Mouse (Mus musculus) left cerebral cortex, postnatal 36 days (tissue): Measurements from ENCODE around the gene Neurl3. TPM values are rescaled to one million over a fixed set of nuclear protein-coding genes. Genes with fewer than 3 reads are reported as not detected.

Experiments
- DNase-seq, 2 experiments: peaks; one replicate each; pipeline ENCODE4 v3.0.0; 2021 to 2022; ENCODE audit warnings: low spot score in 2 of 2, mixed read lengths in 1 of 2
- intact Hi-C: fragments of 180-260 bp; cut with DNase I; formaldehyde crosslinking; loops from one replicate; pipeline ENCODE4 v1.15.1; 2025
- total RNA-seq, 2 experiments: library from RNA; stranded (reverse); gene quantifications; 2 replicates each; pipeline ENCODE4 v1.2.3; 2021

Neurl3 gene
- total RNA-seq, 2 experiments from 2014 or later = 0.32 to 0.91 TPM

DNA sequence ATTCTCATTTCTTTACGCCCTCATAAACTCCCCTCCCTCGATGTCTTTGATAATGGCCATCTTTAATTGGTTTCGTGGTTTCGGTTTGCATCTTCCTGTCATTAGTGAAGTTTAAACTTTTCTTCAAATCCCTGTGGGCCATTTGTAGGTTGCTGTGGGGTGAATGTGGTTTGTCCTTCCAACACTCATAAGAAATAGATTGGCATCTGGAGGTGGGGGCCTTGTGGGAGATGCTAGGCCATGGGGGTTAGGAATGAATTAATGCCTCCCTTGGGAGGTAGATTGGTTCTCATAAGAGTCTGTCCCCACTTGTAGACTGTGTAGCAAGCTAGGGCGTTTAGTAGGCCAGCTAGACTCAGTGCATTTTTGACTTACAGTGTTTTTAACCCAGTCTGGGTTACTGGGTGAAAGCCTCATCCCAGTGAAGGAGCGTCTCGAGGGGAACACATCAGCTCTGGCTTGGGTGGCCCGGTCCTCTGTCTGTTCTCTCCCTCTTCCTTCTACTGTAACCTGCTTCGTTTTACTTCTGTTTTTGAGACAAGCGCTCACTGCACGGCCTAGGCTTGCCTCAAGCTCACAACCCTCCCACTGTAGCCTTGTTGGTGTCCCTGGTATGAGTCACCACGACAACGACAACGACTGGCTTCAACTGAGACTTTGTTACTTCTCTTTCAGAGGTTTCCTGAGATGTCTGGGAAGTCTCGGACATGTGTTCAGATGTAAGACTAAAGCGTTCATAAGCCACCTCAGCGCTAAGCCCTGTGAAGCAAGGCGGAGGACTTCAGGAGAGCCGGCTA is 12.6 kb downstream of the Neurl3 start:
- no peak for DNase-seq
- intact Hi-C loops = no loop called here

- intact Hi-C loops = no loop called here
- no peak for DNase-seq
These were observed 14.1 kb downstream of the Neurl3 start for GRCm38 (mm10) chr1:36260418-36260817.

GRCm38 (mm10) chr1:36259281-36259680 is 15.2 kb downstream of the Neurl3 start:
- DNase-seq = no peak
- intact Hi-C loops = loop anchor here (10.0 kb wide), 3 partner anchors 94 to 1364 kb away; partner anchors contain the start of gene Hs6st1

DNA sequence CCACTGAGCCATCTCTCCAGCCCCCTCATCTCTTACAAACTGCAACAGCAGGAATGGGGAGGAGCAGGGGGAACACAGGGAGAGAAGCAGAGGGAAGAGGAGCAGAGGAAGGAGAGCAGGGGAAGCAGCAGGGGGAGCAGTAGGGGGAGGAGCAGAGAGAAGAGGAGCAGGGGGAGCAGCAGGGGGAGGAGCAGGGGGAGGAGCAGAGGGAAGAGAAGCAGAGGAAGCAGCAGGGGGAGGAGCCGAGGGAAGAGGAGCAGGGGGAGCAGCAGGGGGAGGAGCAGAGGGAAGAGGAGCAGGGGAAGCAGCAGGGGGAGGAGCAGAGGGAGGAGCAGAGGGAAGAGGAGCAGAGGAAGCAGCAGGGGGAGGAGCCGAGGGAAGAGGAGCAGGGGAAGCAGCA is 15.8 kb downstream of the Neurl3 start:
- DNase-seq = no peak
- intact Hi-C loops = loop anchor here (10.0 kb wide), 3 partner anchors 94 to 1364 kb away; partner anchors contain the start of gene Hs6st1

- intact Hi-C loops = loop anchor here (10.0 kb wide), 3 partner anchors 92 to 1362 kb away; partner anchors contain the start of gene Hs6st1
- no peak for DNase-seq
These were observed 17.2 kb downstream of the Neurl3 start for GRCm38 (mm10) chr1:36257276-36257675.

DNA sequence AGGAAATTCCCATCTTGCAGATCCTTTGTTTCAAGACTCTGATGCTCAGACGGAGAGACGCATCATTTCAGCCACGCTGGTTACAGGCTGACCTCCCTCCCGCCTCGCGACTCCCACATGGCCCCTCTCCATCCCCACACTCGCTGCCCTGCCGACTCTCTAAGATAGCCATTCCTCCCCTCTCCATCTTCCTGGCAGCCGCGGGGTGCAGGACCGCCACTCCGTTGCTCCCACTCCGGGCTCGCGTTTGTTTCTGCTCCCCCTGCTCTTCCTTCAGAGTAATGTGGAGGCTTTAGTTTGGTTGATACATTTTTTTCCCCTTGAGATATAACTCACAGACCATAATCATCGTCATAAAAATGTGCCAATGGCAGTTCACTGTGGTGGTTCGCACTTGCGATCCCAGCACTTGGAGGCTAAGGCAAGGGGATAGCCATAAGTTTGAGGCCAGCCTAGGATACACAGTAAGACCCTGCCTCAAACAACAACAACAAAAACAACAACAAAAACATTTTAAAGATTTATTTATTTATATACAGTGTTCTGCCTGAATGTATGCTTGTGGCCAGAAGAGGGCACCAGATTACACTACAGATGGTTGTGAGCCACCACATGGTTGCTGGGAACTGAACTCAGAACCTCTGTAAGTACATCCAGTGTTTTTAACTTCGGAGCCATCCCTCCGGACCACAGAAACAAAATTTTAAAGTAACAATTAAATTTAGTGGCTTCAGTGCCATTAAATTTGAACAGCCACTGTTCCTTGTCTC is 18.4 kb downstream of the Neurl3 start:
- intact Hi-C loops = loop anchor here (10.0 kb wide), 3 partner anchors 91 to 1361 kb away; partner anchors contain the start of gene Hs6st1
- DNase-seq = no peak

- DNase-seq = no peak
- intact Hi-C loops = loop anchor here (10.0 kb wide), 3 partner anchors 90 to 1360 kb away; partner anchors contain the start of gene Hs6st1
These were observed 19.7 kb downstream of the Neurl3 start for GRCm38 (mm10) chr1:36254635-36255360.

GRCm38 (mm10) chr1:36252791-36253190 is 21.7 kb downstream of the Neurl3 start:
- intact Hi-C loops = loop anchor here (10.0 kb wide), 3 partner anchors 88 to 1358 kb away; partner anchors contain the start of gene Hs6st1
- DNase-seq = peak; percentile 51 to 68

GRCm38 (mm10) chr1:36251426-36251825 is 23.1 kb downstream of the Neurl3 start:
- DNase-seq = no peak
- intact Hi-C loops = loop anchor here (10.0 kb wide), 3 partner anchors 87 to 1357 kb away; partner anchors contain the start of gene Hs6st1

- DNase-seq = no peak
- intact Hi-C loops = no loop called here
These were observed 27.8 kb downstream of the Neurl3 start for GRCm38 (mm10) chr1:36246688-36247087.

GRCm38 (mm10) chr1:36244828-36245215 is 29.7 kb downstream of the Neurl3 start:
- DNase-seq = no peak
- intact Hi-C loops = no loop called here

GRCm38 (mm10) chr1:36244058-36244827 is 30.2 kb downstream of the Neurl3 start, which contains the start of gene Uggt1:
TSS of gene Uggt1 (minus strand) at chr1:36244720.
- intact Hi-C loops = no loop called here
- peak; percentile 93 for DNase-seq

- intact Hi-C loops = no loop called here
- no peak for DNase-seq
These were observed 30.9 kb downstream of the Neurl3 start for GRCm38 (mm10) chr1:36243447-36244057.

- intact Hi-C loops = no loop called here
These were observed 32.5 kb downstream of the Neurl3 start for GRCm38 (mm10) chr1:36241903-36242429.

GRCm38 (mm10) chr1:36240176-36240575 is 34.3 kb downstream of the Neurl3 start:
- DNase-seq = no peak
- intact Hi-C loops = no loop called here

More at GRCm38 (mm10) chr1:36241903-36242429, 32.5 kb downstream of the Neurl3 start:
- no peak for DNase-seq

DNA sequence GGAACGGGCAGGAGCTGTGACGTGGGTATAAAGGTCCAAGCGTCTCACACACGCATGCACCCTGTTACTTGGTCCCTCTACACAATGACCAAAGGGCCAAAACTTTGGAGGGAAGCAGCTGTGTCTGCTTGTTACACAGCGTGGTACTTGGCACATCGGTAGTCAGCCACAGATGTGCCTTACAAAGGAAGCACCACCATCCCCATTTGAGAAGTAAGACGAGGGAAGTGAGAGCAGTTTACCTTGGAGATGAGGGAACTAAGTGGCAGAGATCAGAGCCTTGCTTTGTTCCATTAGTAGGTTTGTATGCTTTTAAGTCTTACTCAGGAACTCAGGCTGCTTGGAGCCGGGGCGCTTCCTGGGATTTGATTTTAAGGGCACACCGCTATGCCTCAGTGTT is 35.1 kb downstream of the Neurl3 start:
- intact Hi-C loops = no loop called here
- no peak for DNase-seq

- no peak for DNase-seq
- intact Hi-C loops = no loop called here
These were observed 38.6 kb downstream of the Neurl3 start for GRCm38 (mm10) chr1:36235855-36236254.

DNA sequence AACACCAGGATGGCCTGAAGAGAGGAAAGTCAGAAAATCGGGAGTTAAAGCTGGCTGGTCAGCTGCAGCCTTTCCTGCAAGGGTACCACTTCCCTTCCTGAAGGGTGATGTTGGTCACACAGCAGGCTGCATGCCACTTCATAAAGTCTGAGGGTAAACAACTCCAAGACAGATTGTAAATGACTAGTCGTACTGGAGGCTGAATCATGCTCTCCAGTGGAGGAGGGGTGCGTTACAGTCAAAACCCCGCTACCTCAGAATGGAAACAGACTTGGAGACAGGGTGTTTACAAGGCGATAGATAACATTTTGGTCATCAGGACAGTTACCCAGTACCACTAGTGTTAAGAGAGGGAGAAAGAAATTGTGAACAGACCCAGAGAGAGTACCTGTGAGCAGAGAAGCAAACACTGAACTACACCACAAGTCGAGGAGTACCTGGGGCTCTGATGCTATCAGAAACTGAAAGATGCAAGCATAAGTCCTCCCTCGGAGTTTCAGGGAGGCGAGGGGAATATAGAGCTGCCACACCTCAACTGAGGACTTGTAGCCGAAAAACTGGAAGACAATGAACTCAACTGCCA is 39.3 kb downstream of the Neurl3 start:
- no peak for DNase-seq
- intact Hi-C loops = no loop called here
